Mouse (Mus musculus) thymus, postnatal 14 days (tissue): ENCODE measurements around the gene Muc5ac.

Source experiments
- DNase-seq: peaks from one replicate; pipeline ENCODE4 v3.0.0; 2021

Muc5ac gene

GRCm38 (mm10) chr7:141836423-141836822 lies 47.7 kb downstream of the Muc5ac start:
- no peak for DNase-seq

GRCm38 (mm10) chr7:141838779-141839178 lies 50.0 kb downstream of the Muc5ac start, which contains the start of gene Muc5b:
Gene Muc5b, plus strand, starts transcription at chr7:141839070.
- no peak for DNase-seq

- DNase-seq = no peak
Measured at GRCm38 (mm10) chr7:141840354-141840753, 51.6 kb downstream of the Muc5ac start.

GRCm38 (mm10) chr7:141861046-141861445 lies 72.3 kb downstream of the Muc5ac start:
- no peak for DNase-seq
